Comparison of ENCODE assay signal across 19 mouse cellular contexts in genomic region chr8:120356067-120356466, GRCm38 (mm10).
DNase-seq lines count a peak whose midpoint lies in the region; ATAC-seq and TF ChIP-seq lines count a peak whose summit lies in the region.
"Had no signal": no experiment of that assay in that cellular context is flagged by ENCODE, and none has a peak within 500 bp of the region (broad histone marks: within the 10 kb centered on the region; RNA-seq: fewer than 3 reads in every experiment).

No protein-coding gene starts in this region.

- no peak; the same call in 1 of the 2 replicates for TF ChIP-seq CTCF in kidney, postnatal 0 days (IDR thresholded peaks at IDR 0.05; ENCODE audit: low read depth)

- H3K4me1 ChIP-seq in kidney, postnatal 0 days (replicated peaks; ENCODE audit: insufficient read depth, low read length) = peaks cover 26% of the 10 kb centered on the region
- peaks cover 88% of the 10 kb centered on the region for H3K4me1 ChIP-seq in neural tube, embryonic 12.5 days
- H3K4me1 ChIP-seq in neural tube, embryonic 15.5 days = peaks cover 64% of the 10 kb centered on the region
- peaks cover 18% of the 10 kb centered on the region for H3K4me1 ChIP-seq in intestine, embryonic 15.5 days (replicated peaks)
- peaks cover 94% of the 10 kb centered on the region for H3K4me1 ChIP-seq in neural tube, embryonic 13.5 days (replicated peaks)

- H3K36me3 ChIP-seq in kidney, postnatal 0 days (ENCODE audit: insufficient read depth, low read length) = no peaks in the 10 kb centered on the region
- H3K36me3 ChIP-seq in neural tube, embryonic 12.5 days = no peaks in the 10 kb centered on the region
- no peaks in the 10 kb centered on the region for H3K36me3 ChIP-seq in neural tube, embryonic 15.5 days
- H3K36me3 ChIP-seq in intestine, embryonic 15.5 days = no peaks in the 10 kb centered on the region
- H3K36me3 ChIP-seq in neural tube, embryonic 13.5 days = no peaks in the 10 kb centered on the region
- H3K36me3 ChIP-seq: stomach, embryonic 15.5 days had no signal

- intact Hi-C loops in heart, postnatal 14 days (cut with DNase I) = no loop called here

- H3K4me3 ChIP-seq in kidney, postnatal 0 days (replicated peaks; ENCODE audit: low read depth, low read length) = no peak overlapping the region
- H3K4me3 ChIP-seq in neural tube, embryonic 12.5 days = no peak overlapping the region
- no peak overlapping the region for H3K4me3 ChIP-seq in neural tube, embryonic 15.5 days (replicated peaks)
- no peak overlapping the region for H3K4me3 ChIP-seq in intestine, embryonic 15.5 days (replicated peaks)
- H3K4me3 ChIP-seq in neural tube, embryonic 13.5 days = no peak overlapping the region
- H3K4me3 ChIP-seq: limb, embryonic 15.5 days; stomach, embryonic 15.5 days had no signal

- no peak overlapping the region for H3K27ac ChIP-seq in kidney, postnatal 0 days
- H3K27ac ChIP-seq in neural tube, embryonic 12.5 days = 0 out of 2 replicates have a peak overlapping the region, but pooled peaks have one; percentile 20
- H3K27ac ChIP-seq in neural tube, embryonic 15.5 days (replicated peaks) = no peak overlapping the region
- no peak overlapping the region for H3K27ac ChIP-seq in intestine, embryonic 15.5 days
- H3K27ac ChIP-seq in neural tube, embryonic 13.5 days (replicated peaks) = peak overlapping the region; percentile 52
- H3K27ac ChIP-seq: limb, embryonic 15.5 days; stomach, embryonic 15.5 days had no signal

- peak; percentile 26; the same call in 1 of the 2 replicates for ATAC-seq in kidney, postnatal 0 days (replicated peaks; ENCODE audit: low FRiP score, low read depth)
- ATAC-seq in neural tube, embryonic 12.5 days (ENCODE audit: low FRiP score, low read depth) = peak; percentile 44; the same call in 1 of the 2 replicates
- ATAC-seq in neural tube, embryonic 15.5 days (ENCODE audit: low FRiP score) = no peak
- 0 out of 2 replicates have a peak, but pooled peaks have one; percentile 5 for ATAC-seq in intestine, embryonic 15.5 days
- 0 out of 2 replicates have a peak, but pooled peaks have one; percentile 12 for ATAC-seq in neural tube, embryonic 13.5 days (ENCODE audit: low read depth)
- ATAC-seq: forebrain, postnatal 0 days had no signal

- H3K4me2 ChIP-seq in kidney, postnatal 0 days (ENCODE audit: low read length) = no peak overlapping the region
- H3K4me2 ChIP-seq in neural tube, embryonic 12.5 days (replicated peaks) = no peak overlapping the region
- H3K4me2 ChIP-seq in neural tube, embryonic 15.5 days = no peak overlapping the region
- H3K4me2 ChIP-seq in intestine, embryonic 15.5 days (replicated peaks) = no peak overlapping the region
- no peak overlapping the region for H3K4me2 ChIP-seq in neural tube, embryonic 13.5 days
- H3K4me2 ChIP-seq: heart, embryonic 11.5 days; limb, embryonic 15.5 days; stomach, embryonic 15.5 days had no signal

- H3K9me3 ChIP-seq in kidney, postnatal 0 days (replicated peaks; ENCODE audit: low read length) = no peaks in the 10 kb centered on the region
- no peaks in the 10 kb centered on the region for H3K9me3 ChIP-seq in neural tube, embryonic 12.5 days
- H3K9me3 ChIP-seq in neural tube, embryonic 15.5 days (replicated peaks) = no peaks in the 10 kb centered on the region
- H3K9me3 ChIP-seq in intestine, embryonic 15.5 days = no peaks in the 10 kb centered on the region
- H3K9me3 ChIP-seq in neural tube, embryonic 13.5 days = no peaks in the 10 kb centered on the region
- H3K9me3 ChIP-seq: limb, embryonic 15.5 days; stomach, embryonic 15.5 days had no signal

- DNase-seq in kidney, postnatal 0 days (ENCODE audit: low spot score) = no peak
- no peak for DNase-seq in kidney, postnatal 14 days
- DNase-seq in heart, postnatal 14 days = no peak
- DNase-seq in cerebellum, adult 8-10 months = no peak
- DNase-seq: adrenal gland, postnatal 25 days; cerebellum, postnatal 25 days; forebrain, postnatal 0 days; gastrocnemius, postnatal 14 days; kidney, postnatal 36 days; layer of hippocampus, postnatal 36 days; lung, postnatal 36 days; thymus, postnatal 14 days had no signal

- WGBS in kidney, postnatal 0 days = 55% methylated on average over 9 of the region's 9 CpGs
- WGBS in neural tube, embryonic 12.5 days = 33% methylated on average over 9 of the region's 9 CpGs
- 18% methylated on average over 9 of the region's 9 CpGs for whole genome bisulfite sequencing in neural tube, embryonic 15.5 days
- 54% methylated on average over 9 of the region's 9 CpGs for WGBS in intestine, embryonic 15.5 days
- 22% methylated on average over 9 of the region's 9 CpGs for WGBS in neural tube, embryonic 13.5 days

- no peaks in the 10 kb centered on the region for H3K27me3 ChIP-seq in kidney, postnatal 0 days (ENCODE audit: insufficient read depth, low read length)
- no peaks in the 10 kb centered on the region for H3K27me3 ChIP-seq in neural tube, embryonic 12.5 days (replicated peaks)
- no peaks in the 10 kb centered on the region for H3K27me3 ChIP-seq in neural tube, embryonic 15.5 days (replicated peaks)
- no peaks in the 10 kb centered on the region for H3K27me3 ChIP-seq in intestine, embryonic 15.5 days (replicated peaks)
- no peaks in the 10 kb centered on the region for H3K27me3 ChIP-seq in neural tube, embryonic 13.5 days
- H3K27me3 ChIP-seq: limb, embryonic 15.5 days; stomach, embryonic 15.5 days had no signal

- no peak overlapping the region for H3K9ac ChIP-seq in kidney, postnatal 0 days (ENCODE audit: low read depth, low read length)
- 0 out of 2 replicates have a peak overlapping the region, but pooled peaks have one; percentile 10 for H3K9ac ChIP-seq in neural tube, embryonic 12.5 days
- no peak overlapping the region for H3K9ac ChIP-seq in neural tube, embryonic 15.5 days (replicated peaks)
- no peak overlapping the region for H3K9ac ChIP-seq in intestine, embryonic 15.5 days
- H3K9ac ChIP-seq in neural tube, embryonic 13.5 days = no peak overlapping the region
- H3K9ac ChIP-seq: forebrain, postnatal 0 days; limb, embryonic 15.5 days; stomach, embryonic 15.5 days had no signal

Comparison
In these comparisons a context has a peak if more than half of its experiments do, and no peak if none do; other contexts are left out.
1. H3K27ac ChIP-seq: peak in neural tube, embryonic 12.5 days (single experiment) and neural tube, embryonic 13.5 days (single experiment); none in kidney, postnatal 0 days (single experiment), neural tube, embryonic 15.5 days (single experiment) and intestine, embryonic 15.5 days (single experiment).